Mouse (Mus musculus): ENCODE data around the gene Afmid. TPM values are rescaled to one million over a fixed set of nuclear protein-coding genes. Genes with fewer than 3 reads are reported as not detected.
"Not testable (repeated sequence)": the region's sequence is repeated elsewhere in the genome, so short reads cannot be mapped to it uniquely, and the experiment has no call there.

Gene Afmid
- total RNA-seq, 2 experiments from 2014 or later = 2.4 to 4.7 TPM

DNA sequence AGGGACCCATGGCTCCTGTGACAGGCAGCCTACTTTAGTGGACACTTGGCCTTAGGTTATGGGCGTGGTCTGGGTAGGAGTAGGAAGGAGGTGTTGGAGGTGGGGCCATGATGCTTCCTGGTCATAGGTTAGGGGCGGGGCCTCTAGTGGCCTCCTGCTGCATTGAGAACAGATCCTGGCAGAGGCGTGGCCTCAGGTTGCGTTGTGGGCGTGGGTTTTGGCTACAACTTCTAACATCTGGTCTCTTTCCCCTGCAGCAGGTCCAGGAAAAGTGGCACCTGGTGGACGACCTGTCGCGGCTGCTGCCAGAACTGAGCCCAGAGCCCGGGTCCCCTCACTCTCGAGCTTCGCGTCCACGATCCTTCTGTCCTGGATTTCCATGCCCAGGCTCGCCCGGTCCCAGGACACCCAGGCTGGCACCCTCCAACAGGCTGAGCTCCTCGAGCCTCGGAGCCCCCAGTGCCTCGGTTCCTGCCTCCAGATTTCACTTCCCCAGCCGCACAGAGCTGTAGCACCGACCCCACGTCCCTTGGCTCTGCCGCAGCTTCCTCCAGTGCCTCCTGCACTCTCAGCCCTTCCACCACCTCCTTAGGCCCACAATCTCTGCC is 33.3 kb upstream of the Afmid start:
- ATAC-seq (ENCODE audit: poor library complexity, severe bottlenecking) = peak; percentile 91

DNA sequence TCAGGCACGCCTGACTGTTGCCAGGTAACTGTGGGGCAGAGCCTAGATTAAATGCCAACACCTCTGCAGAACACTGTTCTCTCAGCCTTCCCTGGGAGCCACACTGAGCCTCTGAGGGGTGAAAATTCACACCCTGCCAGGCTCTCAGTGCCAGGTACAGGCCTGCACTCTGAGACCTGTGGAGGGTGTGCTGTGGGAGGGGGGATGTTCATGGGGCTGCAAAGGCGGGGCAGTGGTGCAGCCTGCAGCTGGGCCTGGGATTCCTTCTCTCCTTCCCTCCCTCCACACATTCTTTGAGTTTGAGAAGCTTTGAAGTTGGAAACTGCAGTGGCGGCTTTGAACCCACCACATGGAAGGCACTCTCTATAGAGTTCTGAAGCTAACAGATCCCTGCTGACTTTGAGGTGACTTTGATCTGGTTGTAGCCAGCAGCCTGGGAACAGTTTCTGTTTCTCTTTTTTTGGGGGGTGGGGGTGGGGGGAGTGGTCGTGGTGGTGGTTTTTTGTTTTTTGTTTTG is 31.6 kb upstream of the Afmid start:
- no peak for ATAC-seq (ENCODE audit: poor library complexity, severe bottlenecking)

DNA sequence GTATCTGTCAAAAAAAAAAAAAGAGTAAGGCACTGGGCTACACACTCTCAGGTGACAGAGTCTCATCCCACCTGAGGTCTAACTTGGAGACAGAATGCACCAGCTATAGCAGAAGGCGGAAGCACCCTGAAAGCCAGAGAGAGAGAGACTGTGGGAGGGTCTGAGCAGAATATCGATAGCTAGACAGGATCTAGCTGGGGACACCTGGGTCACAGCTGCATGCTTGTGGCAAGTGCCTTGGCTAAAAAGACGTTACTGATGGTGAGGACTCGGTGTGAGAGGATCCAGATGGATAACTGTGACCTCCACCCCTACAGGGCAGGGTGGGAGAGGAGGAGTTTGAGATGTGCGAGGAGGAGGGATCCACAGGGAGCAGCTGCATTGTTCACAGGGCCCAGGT is 28.8 kb upstream of the Afmid start:
- ATAC-seq (ENCODE audit: poor library complexity, severe bottlenecking) = no peak

DNA sequence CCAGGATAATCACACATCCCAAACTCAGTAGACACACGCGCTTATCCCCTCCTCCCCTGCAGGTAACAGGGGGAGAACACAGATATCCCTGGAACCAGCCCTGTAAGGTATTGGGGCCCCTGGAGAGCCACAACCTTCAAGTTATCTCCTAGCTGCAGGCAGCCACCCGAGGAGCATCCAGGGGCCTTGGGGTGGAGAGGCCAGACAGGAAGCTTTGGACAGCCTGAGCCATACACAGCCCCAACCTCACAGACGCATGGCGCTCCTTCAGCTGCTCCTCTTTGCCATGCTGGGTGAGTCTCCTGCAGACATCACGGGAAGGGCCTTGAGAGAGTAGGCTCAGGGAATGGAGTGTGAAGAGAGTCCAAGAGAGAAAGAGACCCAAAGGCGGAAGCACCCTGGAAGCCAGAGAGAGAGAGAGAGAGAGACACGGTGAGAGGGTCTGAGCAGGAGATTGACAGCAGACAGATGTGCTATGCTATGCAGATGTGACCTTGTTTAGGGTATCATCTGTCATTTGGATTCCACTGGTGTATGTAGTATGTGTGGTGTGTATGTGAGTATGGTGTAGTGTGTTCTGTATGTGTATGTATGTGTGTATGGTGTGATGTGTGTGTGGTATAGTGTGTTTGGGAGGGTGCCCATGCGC is 28.1 kb upstream of the Afmid start, which contains the start of gene 6030468B19Rik:
Gene 6030468B19Rik (plus strand): TSS at position 150 of the 649 bp plus-strand sequence.
- ATAC-seq (ENCODE audit: poor library complexity, severe bottlenecking) = peak; percentile 23; the same call in 1 of the 2 replicates

DNA sequence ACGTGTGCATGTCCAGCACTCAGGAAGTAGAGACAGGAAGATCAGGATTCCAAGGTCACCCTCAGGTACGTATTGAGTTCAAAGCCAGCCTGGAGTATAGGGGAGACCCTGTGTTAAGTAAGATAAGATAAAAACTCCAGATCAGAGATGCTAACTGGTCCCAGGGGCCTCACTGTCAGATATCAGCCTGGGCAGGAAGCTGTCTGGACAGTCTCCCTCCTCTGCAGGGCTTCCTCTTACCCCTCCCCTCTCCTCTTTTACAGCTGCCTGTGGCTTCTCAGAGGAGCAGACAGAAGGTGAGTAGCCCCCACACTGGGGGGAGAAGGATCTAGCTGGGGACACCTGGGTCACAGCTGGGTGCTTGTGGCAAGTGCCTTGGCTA is 27.6 kb upstream of the Afmid start:
- ATAC-seq (ENCODE audit: poor library complexity, severe bottlenecking) = peak; percentile 28; the same call in 1 of the 2 replicates

DNA sequence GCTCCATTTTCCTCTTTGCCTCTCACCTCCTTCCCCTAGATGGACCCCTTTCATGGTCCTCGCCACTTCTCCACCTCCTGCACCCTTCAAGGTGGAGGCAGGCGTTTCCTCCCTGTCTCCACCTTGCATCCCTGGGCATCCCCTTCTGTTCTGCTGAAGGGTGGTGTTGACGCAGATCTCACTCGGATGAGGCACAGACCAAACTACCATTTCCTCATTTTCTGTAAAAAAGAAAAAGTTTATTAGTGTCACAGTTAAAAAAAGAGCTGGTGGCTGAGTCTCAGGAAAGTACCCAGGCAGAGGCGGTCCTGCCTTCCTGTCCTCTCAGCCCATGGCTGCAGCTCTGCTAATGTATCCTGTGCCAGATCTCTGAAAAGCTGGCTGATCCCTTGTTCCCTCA is 26.6 kb upstream of the Afmid start:
- ATAC-seq (ENCODE audit: poor library complexity, severe bottlenecking) = peak; percentile 43

DNA sequence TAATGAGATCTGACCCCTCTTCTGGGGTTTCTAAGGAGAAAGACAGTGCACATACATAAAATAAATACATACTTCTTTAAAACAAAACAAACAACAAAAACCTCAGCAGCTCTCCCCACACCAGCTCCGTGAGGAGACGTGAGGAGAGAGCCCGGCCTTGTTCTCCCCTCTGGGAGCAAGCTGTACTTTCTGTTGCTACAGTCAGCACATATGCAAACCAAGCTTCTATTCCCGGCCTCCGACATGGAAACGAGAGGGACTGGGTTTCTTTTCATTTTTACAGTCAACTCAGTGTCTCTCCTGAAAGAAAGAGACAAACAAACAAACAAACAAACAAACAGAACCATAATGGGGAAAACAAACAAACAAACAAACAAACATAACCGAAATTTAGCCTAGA is 25.7 kb upstream of the Afmid start:
- no peak for ATAC-seq (ENCODE audit: poor library complexity, severe bottlenecking)

DNA sequence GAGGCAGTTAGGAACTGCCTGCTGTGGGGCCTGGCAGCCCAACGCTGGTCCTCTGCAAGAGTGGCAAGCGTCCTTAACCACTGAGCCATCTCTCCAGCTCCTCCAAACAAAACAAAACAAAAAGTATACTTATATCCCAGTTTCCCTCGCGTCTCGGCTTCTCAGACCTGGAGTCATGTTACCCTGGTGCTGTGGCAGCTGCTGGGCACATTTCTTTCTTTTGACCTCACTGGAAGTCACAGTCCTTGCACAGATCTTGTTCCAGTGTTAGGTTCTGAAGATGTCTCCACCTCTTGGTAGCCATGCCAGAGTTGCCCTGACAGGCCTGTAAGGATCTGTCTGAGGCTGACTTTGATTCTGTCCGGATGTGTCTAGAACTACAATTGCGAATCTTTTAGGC is 24.1 kb upstream of the Afmid start:
- ATAC-seq (ENCODE audit: poor library complexity, severe bottlenecking) = no peak

DNA sequence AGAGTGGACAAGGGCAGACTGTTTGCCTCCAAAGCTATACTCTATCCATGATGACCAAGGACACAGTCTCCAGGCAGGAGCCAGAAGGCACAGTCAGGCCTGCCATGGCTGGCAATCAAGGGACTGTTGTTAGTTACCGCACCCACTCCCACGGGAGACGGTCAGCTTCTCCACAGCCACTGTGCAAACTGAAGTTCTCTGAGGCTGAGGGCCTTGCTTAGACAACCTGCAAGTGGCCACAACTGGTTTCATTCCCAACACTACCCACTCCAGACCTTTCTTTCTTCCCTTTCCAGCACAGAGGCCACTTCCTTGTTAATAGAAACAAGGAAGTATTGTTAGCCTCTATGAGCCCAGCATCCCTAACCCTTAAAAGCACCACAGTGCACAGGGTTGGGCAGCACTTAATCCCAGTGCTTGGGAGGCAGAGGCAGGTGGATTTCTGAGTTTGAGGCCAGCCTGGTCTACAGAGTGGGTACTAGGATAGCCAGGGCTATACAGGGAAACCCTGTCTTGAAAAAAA is 22.5 kb upstream of the Afmid start:
- ATAC-seq (ENCODE audit: poor library complexity, severe bottlenecking) = peak; percentile 72

DNA sequence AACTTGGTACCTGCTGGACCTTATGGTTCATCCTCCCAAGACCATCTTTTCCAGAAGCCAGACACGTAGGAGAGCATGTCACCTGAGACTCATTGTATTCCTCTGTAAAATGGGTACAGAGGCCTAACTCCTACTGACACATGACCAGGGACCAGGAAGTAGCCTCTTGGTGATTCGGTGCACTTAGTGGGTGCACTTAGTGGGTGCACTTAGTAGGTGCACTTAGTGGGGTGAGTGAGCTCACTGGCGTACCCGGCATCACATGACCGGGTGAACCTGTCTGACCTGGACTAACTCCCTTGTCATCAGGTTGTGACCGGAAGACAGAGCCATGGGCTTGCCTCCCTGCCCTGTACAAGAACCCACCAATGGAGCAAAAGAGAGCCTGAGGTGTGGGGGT is 18.9 kb upstream of the Afmid start:
- ATAC-seq (ENCODE audit: poor library complexity, severe bottlenecking) = no peak

DNA sequence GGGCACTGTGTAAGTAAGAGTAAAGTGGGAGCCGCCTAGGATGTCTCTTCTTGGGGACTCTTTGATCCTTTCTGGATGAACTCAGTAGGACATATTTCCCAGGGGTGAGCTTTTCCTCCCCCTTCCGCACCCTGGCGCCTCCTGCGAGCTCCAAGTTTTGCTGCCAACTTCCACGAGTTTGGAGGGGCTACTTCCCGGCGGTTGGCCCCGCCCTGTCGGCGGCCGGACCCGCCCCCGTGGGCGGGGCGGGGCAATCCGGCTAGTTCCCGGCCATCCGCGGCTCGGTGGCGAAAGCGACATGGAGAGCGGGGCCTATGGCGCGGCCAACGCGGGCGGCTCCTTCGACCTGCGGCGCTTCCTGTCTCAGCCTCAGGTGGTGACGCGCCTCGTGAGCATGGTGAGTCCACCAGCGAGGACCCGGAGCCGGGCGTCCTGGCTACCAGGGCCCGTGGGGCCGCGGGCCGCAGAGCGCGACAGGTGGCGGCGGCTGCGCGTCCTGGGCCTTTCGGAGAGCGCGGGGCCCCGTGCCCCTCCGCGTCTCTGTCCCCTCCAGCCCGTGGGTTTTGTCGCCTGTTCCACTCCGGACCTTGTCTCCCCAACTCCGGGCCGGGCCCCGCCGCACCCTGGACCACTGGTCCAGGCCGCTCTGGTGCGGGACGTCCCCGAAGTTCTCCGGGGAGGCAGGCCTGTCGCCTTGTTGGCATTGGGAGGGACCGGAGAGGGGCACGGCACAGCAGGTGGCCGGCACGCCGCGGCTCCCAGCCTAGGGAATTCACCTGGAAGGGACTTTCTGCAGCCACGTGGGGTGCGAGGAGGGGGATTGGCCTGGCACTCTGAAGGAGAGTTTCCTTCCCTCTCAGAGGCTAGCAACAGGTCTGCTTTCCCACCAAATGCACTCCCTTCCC is 16.1 kb upstream of the Afmid start, which contains the start of the genes Gm20708 and Syngr2:
Gene Gm20708 (plus strand): TSS at position 262 of the 905 bp plus-strand sequence.
Gene Syngr2 (plus strand): TSS at position 262 of the 905 bp plus-strand sequence.
- peak; percentile 58 for ATAC-seq (ENCODE audit: poor library complexity, severe bottlenecking)

DNA sequence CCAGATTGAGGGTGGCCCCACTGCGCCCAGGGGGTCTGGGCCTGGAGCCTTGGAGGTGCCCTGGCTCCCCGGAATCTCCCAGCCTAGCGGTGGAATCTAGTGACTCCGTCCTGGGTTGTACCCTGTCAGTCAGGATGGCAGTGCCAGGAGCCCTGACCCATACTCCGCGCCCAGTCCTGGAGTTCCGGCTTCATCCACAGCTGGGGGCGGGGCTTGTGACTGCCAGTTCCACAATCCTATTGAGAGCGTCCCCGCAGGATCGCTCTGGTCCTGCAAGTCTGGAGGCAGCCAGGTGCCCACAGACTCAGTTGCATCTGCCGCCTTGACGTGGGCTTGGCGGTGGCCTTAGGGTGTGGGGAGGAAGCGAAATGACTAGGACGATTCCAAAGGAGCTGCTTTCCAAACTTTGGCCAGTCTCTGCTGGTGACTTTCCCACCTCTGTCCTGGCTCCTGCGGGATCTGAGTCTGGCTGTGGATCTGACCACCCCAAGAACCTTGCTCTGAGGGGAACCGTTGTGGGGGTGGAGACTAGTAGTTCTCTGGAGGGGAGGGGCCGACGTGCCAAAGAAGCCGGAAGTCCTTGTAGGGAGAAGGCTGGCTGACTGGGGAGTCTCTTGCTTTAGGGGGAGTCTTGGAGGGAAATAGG is 15.2 kb upstream of the Afmid start:
- peak; percentile 79 for ATAC-seq (ENCODE audit: poor library complexity, severe bottlenecking)

DNA sequence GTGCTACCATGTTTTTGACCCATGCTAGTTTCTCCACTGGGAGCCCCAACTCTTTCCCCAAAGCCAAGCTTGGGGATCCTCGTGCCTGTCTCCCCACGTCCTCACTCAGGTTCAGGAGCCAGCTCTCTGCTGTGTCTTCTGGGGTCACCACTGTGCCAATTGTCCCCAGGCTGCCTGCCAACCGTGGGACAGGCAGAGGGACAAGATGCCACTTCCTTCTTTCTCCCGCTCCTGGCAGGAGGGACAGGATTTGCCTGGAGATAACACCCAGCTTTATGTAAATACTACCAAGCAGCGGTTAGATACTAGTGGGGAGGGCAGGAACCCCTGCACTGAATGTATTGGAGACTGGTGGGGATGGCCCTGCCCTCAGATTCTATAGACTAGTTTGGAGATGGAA is 11.9 kb upstream of the Afmid start:
- ATAC-seq (ENCODE audit: poor library complexity, severe bottlenecking) = no peak

DNA sequence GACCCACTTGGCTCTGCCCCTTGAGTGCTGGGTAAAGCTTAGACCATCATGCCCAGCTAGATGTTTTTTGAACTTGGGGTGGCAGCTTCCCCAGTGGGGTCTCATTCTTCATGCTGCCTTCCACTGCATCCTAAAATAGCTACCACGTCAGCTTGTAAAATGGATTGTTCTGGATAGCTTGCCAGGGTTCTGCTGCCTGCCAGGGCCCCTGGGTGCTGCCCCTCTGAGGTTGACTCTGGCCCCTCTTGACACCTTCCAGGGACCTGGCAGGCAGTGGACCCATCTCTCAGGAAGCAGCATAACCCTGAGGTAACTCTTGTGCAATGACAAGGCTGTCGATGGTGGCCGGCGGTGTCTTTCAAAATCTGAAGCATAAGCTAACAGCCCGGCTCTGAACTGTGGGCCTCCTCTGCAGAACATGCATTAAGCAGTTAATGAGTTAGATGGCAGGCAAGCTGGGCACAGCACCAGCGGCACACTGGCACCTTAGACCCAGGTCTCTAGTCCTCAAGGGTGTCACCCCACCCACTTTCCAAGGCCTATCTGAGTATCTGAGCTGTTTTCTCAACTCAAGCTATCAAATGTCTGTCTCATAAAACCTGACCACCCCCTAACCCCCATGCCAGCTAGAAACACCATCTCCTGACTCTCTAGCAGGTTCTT is 10.9 kb upstream of the Afmid start:
- ATAC-seq (ENCODE audit: poor library complexity, severe bottlenecking) = peak; percentile 41

DNA sequence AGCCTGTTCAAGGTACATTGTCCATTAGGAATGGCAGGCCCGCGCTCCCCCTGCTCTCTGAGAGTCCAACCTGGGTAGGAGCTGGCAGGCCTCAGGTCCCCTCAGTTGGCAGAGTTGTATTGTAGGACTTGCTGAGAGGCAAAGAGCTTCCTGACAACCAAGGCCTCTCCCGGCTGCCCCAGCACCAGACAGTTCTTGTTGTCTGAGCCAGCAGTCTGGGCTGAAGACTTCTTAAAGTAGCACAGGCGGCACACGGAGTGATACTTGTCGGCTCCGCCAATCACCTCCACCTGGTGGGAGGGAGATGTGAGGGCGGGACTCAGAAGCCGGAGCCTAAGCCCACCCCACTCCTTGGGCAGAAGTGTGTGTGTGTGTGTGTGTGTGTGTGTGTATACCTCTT is 9.9 kb upstream of the Afmid start:
- not testable (repeated sequence) for ATAC-seq (ENCODE audit: poor library complexity, severe bottlenecking)

DNA sequence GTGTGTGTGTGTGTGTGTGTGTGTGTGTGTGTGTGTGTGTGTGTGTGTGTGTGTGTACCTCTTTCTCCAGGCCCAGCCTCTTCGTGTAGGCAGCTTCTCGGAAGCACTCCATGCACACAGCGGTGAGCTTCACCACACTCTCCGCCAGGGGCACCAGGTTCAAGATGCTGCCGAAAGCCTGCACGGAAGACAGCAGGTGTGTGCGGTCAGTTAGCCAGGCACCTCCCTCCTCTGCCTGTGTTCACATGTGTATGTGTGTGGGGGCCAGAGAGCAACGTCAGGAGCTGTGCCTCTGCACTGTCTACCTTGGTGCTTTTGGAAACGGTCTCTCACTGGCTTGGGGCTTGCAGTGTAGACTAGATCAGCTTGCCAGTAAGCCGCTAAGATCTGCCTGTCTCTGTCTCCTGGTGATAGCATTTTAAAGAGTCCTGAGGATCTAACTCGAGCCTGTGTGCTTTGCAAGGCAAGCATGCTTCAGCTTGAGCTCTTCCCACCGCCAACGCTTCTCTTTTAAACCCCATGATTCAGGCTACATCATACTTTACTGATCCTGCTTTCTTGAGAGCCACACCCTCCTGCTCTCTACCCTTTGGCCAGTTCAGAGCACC is 9.2 kb upstream of the Afmid start:
- ATAC-seq (ENCODE audit: poor library complexity, severe bottlenecking) = no peak

DNA sequence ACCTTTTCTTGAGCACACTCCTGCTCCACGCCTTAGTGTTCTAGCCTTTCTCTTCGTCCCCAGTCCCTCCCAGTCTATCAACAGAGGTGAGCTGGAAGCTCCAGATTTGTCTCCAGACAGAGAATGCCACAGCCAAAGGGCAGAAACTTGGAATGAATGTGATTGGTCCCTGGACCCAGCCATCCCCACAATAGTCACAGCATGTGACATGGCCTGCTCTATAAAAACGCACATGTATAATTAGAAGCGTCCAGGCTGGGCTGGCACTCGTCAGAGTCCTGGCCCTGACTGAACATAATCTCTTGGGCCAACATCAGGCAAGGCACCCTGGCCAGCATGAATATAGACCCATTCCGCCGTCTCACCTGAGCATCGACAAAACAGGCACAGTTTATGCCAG is 6.6 kb upstream of the Afmid start:
- no peak for ATAC-seq (ENCODE audit: poor library complexity, severe bottlenecking)

DNA sequence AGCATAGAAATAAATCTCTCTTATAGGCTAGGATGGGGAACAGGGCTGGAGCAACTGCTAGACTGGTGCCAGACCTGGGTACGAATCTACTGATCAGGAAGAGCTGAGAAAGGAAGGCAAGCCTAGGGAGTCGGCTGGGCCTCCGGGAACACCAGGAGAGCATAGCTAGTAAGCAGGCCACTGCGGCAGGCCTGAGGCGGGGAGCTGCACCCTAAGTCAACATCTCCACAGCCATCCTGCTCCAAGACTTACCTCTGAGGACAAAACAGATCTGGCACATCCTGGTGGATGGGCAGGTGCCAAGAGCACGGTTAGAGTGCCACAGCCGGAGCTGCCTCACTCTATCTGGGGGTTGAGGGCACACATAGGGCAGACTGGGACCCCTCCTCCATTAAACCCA is 5.6 kb upstream of the Afmid start:
- ATAC-seq (ENCODE audit: poor library complexity, severe bottlenecking) = no peak

DNA sequence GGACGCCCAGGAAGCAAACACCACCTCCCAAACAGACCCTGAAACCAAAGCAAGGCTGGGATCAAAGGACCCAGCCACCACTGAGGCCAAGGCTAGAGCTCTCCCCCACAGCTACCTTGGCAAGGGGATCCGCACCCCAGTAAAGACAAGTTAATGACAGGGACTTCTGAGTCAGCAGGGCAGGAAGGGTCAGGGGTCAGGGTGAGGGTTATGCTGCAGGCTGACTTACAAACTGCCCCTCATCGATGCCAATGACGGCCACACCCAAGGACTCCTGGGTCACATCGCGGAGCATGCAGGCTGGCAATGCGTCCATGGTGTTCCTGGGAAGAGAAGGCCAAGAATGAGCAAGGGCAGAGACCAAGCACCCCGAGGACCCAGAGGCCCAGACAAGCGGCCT is 3.9 kb upstream of the Afmid start:
- ATAC-seq (ENCODE audit: poor library complexity, severe bottlenecking) = no peak
